Mouse (Mus musculus): ENCODE results near the gene Azi2.

The Azi2 gene

GRCm38 (mm10) chr9:118083834-118084233 is 43.5 kb downstream of the Azi2 start:
- DNase-seq (ENCODE audit: low spot score) = no peak

DNA sequence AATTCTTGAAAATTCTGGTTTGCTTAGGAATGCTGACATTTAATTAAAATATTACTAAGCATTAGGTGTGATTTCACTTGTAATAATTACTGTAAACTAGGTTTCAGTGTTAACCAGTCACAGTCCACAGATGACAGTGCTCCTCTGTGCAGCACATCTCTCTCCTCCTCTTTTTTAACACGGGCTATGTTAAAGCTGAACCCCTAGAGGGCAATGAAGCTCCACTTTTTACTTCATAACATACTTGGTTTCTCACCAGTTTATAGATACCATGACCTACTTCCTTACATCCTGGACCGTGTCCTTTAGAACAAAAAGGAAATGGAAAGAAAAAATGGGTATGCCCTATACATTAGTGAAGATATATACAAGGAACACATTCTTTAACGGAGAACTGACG is 59.1 kb downstream of the Azi2 start:
- no peak for DNase-seq (ENCODE audit: low spot score)

DNA sequence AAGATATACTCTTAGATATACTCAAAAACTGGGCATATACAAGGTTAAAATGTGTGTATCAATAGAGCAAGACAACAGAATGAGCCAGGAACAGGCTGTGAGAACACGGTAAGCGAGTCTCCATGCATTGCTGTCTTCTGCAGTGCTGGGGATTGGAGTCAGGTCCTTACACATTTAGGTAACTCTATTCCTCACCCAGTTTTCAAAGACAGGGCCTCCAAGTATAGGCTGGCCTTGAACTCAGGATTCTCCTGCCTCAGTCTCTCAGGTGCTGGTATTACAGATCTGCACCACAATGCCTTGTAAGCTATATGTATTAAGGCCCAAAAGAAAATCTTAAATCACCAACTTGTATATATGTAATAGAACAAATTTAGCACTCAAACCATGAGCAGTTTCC is 60.2 kb downstream of the Azi2 start:
- no peak for DNase-seq (ENCODE audit: low spot score)

- no peak for DNase-seq (ENCODE audit: low spot score)
These were observed 61.5 kb downstream of the Azi2 start for GRCm38 (mm10) chr9:118101802-118102201.

DNA sequence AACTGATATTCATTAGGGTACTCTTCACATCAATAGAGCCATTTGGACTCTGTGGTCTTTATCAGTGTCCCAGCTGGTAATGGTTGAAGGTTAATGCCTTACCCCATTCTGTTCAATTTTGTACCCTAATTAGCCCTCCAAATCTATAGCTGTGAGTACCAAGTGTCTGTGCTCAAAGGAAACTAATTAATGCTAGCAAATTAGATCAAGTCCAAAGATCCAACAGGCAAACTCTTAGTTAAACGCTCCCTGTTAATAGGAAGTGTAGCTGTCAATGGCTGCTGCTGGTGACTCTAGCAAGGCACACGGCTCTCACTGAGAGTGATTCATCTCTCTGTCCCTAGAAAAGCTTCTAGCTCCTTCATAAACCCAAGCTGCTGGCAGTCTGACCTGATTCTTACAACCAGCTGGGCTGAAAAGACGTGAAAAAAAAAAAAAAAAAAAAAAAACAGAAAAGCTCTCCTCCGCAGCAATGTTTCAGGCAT is 68.3 kb downstream of the Azi2 start:
- DNase-seq (ENCODE audit: low spot score) = no peak

DNA sequence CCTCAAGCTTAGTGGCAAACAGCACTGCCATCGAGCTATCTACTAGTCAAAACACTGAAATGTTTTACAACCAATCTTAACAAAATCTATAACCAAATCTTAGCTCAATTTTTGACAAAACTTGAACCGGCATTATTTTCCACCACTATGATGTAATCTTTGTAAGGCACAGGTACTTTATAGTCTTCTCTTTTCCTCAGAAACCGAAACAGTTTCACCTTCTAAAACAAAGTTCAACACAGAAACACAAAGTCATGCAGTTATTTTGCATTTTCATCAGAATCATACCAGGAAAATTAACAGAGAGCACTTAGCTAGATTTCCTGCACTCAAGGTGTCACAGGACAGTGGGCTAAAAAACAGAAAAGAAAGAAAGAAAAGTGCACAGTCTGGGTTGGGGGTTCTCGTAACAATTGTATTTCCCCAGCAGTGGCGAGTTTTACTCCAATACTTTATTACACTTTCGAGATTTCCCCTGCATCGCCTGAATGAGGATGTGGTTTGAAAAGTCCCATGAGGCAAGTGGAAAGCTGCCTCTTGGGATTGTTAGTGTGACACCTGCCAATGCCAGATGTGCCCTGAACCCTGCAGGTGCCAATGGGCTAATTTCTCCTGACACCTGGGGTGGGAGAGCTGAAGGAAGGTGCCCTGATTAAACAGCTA is 69.5 kb downstream of the Azi2 start:
- DNase-seq (ENCODE audit: low spot score) = no peak

DNA sequence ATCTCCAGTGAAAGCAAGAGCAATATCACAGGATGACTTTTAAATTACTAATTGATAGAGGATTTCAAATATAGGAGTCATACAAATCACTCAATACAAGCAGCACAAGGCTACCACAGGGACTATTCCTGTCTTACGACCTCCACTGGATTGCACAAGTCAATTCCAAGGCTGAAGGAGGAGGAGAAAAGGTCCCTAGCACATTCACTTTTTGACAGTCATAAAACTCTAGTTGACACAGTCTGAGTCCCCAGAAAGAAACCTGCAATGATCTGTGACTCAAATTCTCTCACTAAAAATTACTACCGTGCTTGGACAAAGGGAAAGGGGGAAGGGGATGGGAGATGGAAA is 70.0 kb downstream of the Azi2 start:
- no peak for DNase-seq (ENCODE audit: low spot score)
